Mouse (Mus musculus) midbrain, postnatal 0 days (tissue): ENCODE data around the gene Dpp6. TPM values are rescaled to one million over a fixed set of nuclear protein-coding genes. Genes with fewer than 3 reads are reported as not detected.

ENCODE experiments used
- ATAC-seq: fragments of 200-750 bp; cut with Nextera tagmentation; 2 replicates; pipeline ENCODE4 v1.8.0; 2017; ENCODE audit warnings: moderate number of reproducible peaks, mild to moderate bottlenecking, moderate TSS enrichment, moderate library complexity; ENCODE audit not compliant: low FRiP score
- DNase-seq: peaks from one replicate; pipeline ENCODE4 v3.0.0-alpha.2; 2015; ENCODE audit warnings: low spot score
- H3K27ac ChIP-seq: fragments of 300-500 bp; sonication (generic); 2 replicates; pipeline ENCODE4 v1.5.1; 2014; ENCODE audit warnings: low read depth, mild to moderate bottlenecking, low read length, mixed read lengths
- H3K27me3 ChIP-seq: fragments of 300-500 bp; sonication (generic); 2 replicates; pipeline ENCODE4 v1.6.1; 2014; ENCODE audit warnings: low read length, control low read depth, mixed read lengths; ENCODE audit not compliant: insufficient read depth
- H3K36me3 ChIP-seq: fragments of 300-500 bp; sonication (generic); 2 replicates; pipeline ENCODE4 v1.6.1; 2014; ENCODE audit warnings: low read length, control low read depth, mixed read lengths; ENCODE audit not compliant: insufficient read depth
- H3K4me1 ChIP-seq: fragments of 300-500 bp; sonication (generic); 2 replicates; pipeline ENCODE4 v1.6.1; 2014; ENCODE audit warnings: mild to moderate bottlenecking, control low read depth, antibody characterized with exemption, low read length, mixed read lengths; ENCODE audit not compliant: insufficient read depth
- H3K4me2 ChIP-seq: fragments of 300-500 bp; sonication (generic); 2 replicates; pipeline ENCODE4 v1.6.1; 2014; ENCODE audit warnings: low read depth, mild to moderate bottlenecking, low read length, mixed read lengths; ENCODE audit not compliant: poor library complexity, severe bottlenecking
- H3K4me3 ChIP-seq: fragments of 300-500 bp; sonication (generic); 2 replicates; pipeline ENCODE4 v1.5.1; 2014; ENCODE audit warnings: low read depth, mild to moderate bottlenecking, low read length, moderate library complexity
- H3K9ac ChIP-seq: fragments of 300-500 bp; sonication (generic); replicated peaks from 2 replicates; pipeline ENCODE4 v1.6.1; 2014; ENCODE audit warnings: mild to moderate bottlenecking, low read length, moderate library complexity, mixed read lengths; ENCODE audit not compliant: poor library complexity, severe bottlenecking
- H3K9me3 ChIP-seq: fragments of 300-500 bp; sonication (generic); 2 replicates; pipeline ENCODE4 v1.6.1; 2016; ENCODE audit warnings: low read length, control low read depth
- CTCF ChIP-seq: IDR thresholded peaks from 2 replicates; pipeline ENCODE4 v1.5.1; 2016; ENCODE audit warnings: antibody characterized with exemption, mild to moderate bottlenecking
- WGBS: fragments of 180-500 bp; shearing (Covaris S2); extraction: QIAGEN DNeasy Blood & Tissue Kit; methylation state at CpG from one replicate; pipeline ENCODE4 v1.1.7; 2014; 5-methylcytosine and 5-hydroxymethylcytosine counted together
- polyA plus RNA-seq: library from polyadenylated mRNA; unstranded; fragments of >200 nt; fragmentation: Nextera tagmentation; extraction: Ambion mirVana; gene quantifications from 2 replicates; pipeline ENCODE4 v1.2.1, GENCODE M21; 2015
- total RNA-seq: library from RNA; depleted of rRNA; stranded (reverse); fragments of >200 nt; gene quantifications from 2 replicates; pipeline ENCODE4 v1.2.3, GENCODE M21; 2014

Dpp6 gene
- total and polyA plus RNA-seq, 2 experiments from 2014 or later = 88.6 to 169 TPM

- no peak; the same call in 1 of the 2 replicates for ATAC-seq
- peak; percentile 52 for DNase-seq
- Histone ChIP-seq H3K4me3 (no peak overlapping the region), H3K36me3 (no peaks in the 10 kb centered on the region), H3K4me1 (no peaks in the 10 kb centered on the region), H3K4me2 (no peak overlapping the region), H3K9ac (no peak overlapping the region), H3K9me3 (no peaks in the 10 kb centered on the region), H3K27ac (no peak overlapping the region), H3K27me3 (no peaks in the 10 kb centered on the region)
- WGBS = 74% methylated on average over 3 of the region's 3 CpGs
- TF ChIP-seq CTCF = no peak
These were observed 607.6 kb downstream of the Dpp6 start for GRCm38 (mm10) chr5:27424484-27425080.

- TF ChIP-seq CTCF = no peak
- H3K9me3 ChIP-seq = no peaks in the 10 kb centered on the region
- no peak for DNase-seq
- no peaks in the 10 kb centered on the region for H3K27me3 ChIP-seq
- WGBS = 88% methylated on average over 1 of the region's 1 CpGs
- no peak for ATAC-seq
- no peak overlapping the region for H3K9ac ChIP-seq
- H3K4me3 ChIP-seq = no peak overlapping the region
- no peak overlapping the region for H3K27ac ChIP-seq
- no peak overlapping the region for H3K4me2 ChIP-seq
- no peaks in the 10 kb centered on the region for H3K4me1 ChIP-seq
- H3K36me3 ChIP-seq = no peaks in the 10 kb centered on the region
These were observed 609.2 kb downstream of the Dpp6 start for GRCm38 (mm10) chr5:27426200-27426599.

DNA sequence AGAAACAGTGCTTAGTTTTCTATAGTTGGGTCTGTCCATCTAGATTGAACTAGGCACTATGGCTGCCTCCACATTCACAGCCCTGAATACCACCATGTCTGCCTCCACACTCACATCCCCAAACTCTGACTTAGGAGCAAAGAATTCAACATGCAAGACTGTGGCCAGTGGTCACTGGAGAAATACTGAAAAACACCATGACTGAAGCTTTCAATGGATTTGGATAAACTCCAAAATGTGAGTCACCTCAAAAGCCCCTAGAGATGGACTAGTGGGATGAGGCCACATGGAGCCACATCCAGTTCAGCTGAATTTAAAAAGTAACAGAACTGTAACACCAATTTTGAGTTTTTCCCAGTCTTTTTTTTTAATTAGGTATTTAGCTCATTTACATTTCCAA is 616.6 kb downstream of the Dpp6 start:
- no peaks in the 10 kb centered on the region for H3K27me3 ChIP-seq
- no peak overlapping the region for H3K27ac ChIP-seq
- peaks cover 5% of the 10 kb centered on the region; the same call in 1 of the 2 replicates for H3K36me3 ChIP-seq
- no peak overlapping the region for H3K9ac ChIP-seq
- H3K4me1 ChIP-seq = no peaks in the 10 kb centered on the region
- DNase-seq (no peak), ATAC-seq (no peak)
- H3K9me3 ChIP-seq = no peaks in the 10 kb centered on the region
- no peak overlapping the region for H3K4me2 ChIP-seq
- no peak overlapping the region for H3K4me3 ChIP-seq
- TF ChIP-seq CTCF = no peak

DNA sequence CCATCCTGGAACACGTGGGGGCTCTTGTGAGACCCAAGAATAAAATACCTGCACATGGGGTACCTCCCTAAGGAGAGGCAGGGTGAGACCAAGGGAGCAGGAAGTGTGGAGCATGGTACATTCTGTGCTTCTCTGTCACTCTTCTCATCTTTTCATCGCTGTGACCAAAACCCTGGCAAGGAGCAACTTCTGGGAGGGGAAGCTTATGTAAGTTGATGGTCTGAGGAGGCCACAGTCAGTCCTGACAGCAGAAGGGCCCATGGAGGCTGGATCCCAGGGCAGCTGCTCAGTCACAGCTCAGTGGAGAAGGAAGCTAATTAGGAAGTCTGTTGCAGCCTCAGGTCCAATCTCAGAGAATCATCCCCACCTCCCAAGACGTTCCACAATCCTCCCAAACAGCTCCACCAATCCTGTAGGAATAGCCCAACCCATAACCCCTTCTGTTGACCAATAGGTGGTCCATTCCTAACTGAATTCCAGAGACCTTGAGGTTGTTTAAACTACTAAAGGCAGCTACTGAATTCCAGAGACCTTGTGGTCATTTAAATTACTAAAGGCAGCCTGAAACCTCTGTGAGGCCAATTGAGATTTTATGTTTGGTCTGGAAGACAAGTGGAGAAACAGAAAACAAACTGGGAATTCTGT is 636.3 kb downstream of the Dpp6 start:
- H3K9me3 ChIP-seq = no peaks in the 10 kb centered on the region
- no peaks in the 10 kb centered on the region for H3K27me3 ChIP-seq
- H3K9ac ChIP-seq = no peak overlapping the region
- H3K36me3 ChIP-seq = 0 out of 2 replicates have a peak, but pooled peaks cover 3% of the 10 kb centered on the region
- no peak overlapping the region for H3K4me2 ChIP-seq
- WGBS = 35% methylated on average over 3 of the region's 3 CpGs
- no peak overlapping the region for H3K27ac ChIP-seq
- ATAC-seq = no peak
- no peak for TF ChIP-seq CTCF
- no peak for DNase-seq
- H3K4me1 ChIP-seq = no peaks in the 10 kb centered on the region
- H3K4me3 ChIP-seq = no peak overlapping the region

DNA sequence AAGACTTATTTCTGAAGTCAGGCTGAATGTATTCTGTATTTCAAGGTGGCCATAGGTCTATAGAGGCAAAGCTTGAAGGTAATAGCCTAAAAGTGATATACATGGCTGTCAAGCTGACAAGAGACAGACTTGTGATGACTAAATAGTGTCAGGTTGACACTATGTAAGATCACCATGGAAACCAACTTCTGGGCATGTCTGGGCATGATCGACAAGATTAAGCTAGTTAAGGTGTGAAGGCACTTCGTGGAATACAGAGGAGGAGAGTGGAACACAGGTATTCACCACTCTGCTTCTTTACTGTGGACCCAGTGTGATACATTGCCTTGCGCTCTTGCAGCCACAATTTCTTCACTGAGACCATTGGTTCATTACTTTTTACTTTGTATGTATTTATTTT is 637.4 kb downstream of the Dpp6 start:
- 70% methylated on average over 3 of the region's 3 CpGs for WGBS

DNA sequence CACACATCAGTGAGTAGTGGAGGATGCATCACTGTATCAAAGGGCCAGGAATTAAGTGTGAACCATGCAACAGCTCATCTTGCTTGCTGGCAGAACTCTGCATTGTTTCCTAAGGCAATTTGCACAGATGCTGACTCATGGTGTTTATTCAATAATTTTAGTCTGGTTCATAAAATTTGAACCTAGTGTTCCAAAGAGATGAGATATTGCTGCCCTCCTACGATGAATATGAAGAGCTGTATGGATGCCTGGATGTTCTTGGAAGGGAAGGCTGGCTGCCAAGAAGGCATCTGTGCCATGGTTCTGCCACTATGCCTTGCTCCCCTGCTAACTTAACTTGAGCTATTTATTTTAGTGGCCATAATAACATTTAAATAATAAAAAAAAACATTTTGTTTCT is 640.0 kb downstream of the Dpp6 start:
- H3K4me3 ChIP-seq = no peak overlapping the region
- ATAC-seq = no peak
- H3K4me1 ChIP-seq = no peaks in the 10 kb centered on the region
- no peak overlapping the region for H3K9ac ChIP-seq
- H3K36me3 ChIP-seq = 0 out of 2 replicates have a peak, but pooled peaks cover 3% of the 10 kb centered on the region
- H3K4me2 ChIP-seq = no peak overlapping the region
- DNase-seq = peak; percentile 34
- 89% methylated on average over 1 of the region's 1 CpGs for WGBS
- H3K27me3 ChIP-seq = no peaks in the 10 kb centered on the region
- no peak for TF ChIP-seq CTCF
- no peak overlapping the region for H3K27ac ChIP-seq
- no peaks in the 10 kb centered on the region for H3K9me3 ChIP-seq

More for the DNA sequence above, 637.4 kb downstream of the Dpp6 start:
- no peak overlapping the region for H3K27ac ChIP-seq
- H3K4me3 ChIP-seq = no peak overlapping the region
- H3K36me3 ChIP-seq = 0 out of 2 replicates have a peak, but pooled peaks cover 3% of the 10 kb centered on the region
- DNase-seq (no peak), ATAC-seq (no peak)
- TF ChIP-seq CTCF = no peak
- H3K27me3 ChIP-seq = no peaks in the 10 kb centered on the region
- H3K9ac ChIP-seq = no peak overlapping the region
- H3K4me1 ChIP-seq = no peaks in the 10 kb centered on the region
- H3K9me3 ChIP-seq = no peaks in the 10 kb centered on the region
- H3K4me2 ChIP-seq = no peak overlapping the region
